Mouse (Mus musculus) 416B (cell line): ENCODE measurements around the gene Cpne7.
A peak's percentile ranks its signal among the peaks of the same experiment; 100 is the strongest.

ENCODE experiments used
- DNase-seq: peaks from one replicate; pipeline ENCODE4 v3.0.0; 2011; ENCODE audit warnings: low read depth

The Cpne7 gene

GRCm38 (mm10) chr8:123113908-123114469 is 3.2 kb upstream of the Cpne7 start:
- peak; percentile 80 for DNase-seq

GRCm38 (mm10) chr8:123114644-123115043 is 2.5 kb upstream of the Cpne7 start:
- DNase-seq, result peak; percentile 81

- DNase-seq, result no peak
Observed at GRCm38 (mm10) chr8:123117744-123118143, 570 bp downstream of the Cpne7 start.

- DNase-seq, result no peak
Observed at GRCm38 (mm10) chr8:123122059-123122458, 4.9 kb downstream of the Cpne7 start.

GRCm38 (mm10) chr8:123122670-123123069 is 5.5 kb downstream of the Cpne7 start:
- peak; percentile 51 for DNase-seq

GRCm38 (mm10) chr8:123126193-123126816 is 9.1 kb downstream of the Cpne7 start:
- DNase-seq, result no peak

- DNase-seq, result no peak
Observed at GRCm38 (mm10) chr8:123131041-123131440, 13.9 kb downstream of the Cpne7 start.

GRCm38 (mm10) chr8:123132953-123133352 is 15.8 kb downstream of the Cpne7 start:
- no peak for DNase-seq

GRCm38 (mm10) chr8:123134149-123134713 is 17.1 kb downstream of the Cpne7 start:
- DNase-seq, result no peak

GRCm38 (mm10) chr8:123135406-123135805 is 18.2 kb downstream of the Cpne7 start:
- no peak for DNase-seq

- no peak for DNase-seq
Observed at GRCm38 (mm10) chr8:123135806-123136205, 18.6 kb downstream of the Cpne7 start.

GRCm38 (mm10) chr8:123136287-123136686 is 19.1 kb downstream of the Cpne7 start:
- no peak for DNase-seq

GRCm38 (mm10) chr8:123137645-123138077 is 20.5 kb downstream of the Cpne7 start:
- DNase-seq, result peak; percentile 70

- DNase-seq, result no peak
Observed at GRCm38 (mm10) chr8:123138741-123139140, 21.6 kb downstream of the Cpne7 start.

- DNase-seq, result no peak
Observed at GRCm38 (mm10) chr8:123141741-123142462, 24.7 kb downstream of the Cpne7 start.

GRCm38 (mm10) chr8:123145279-123145678 is 28.1 kb downstream of the Cpne7 start:
- DNase-seq, result peak; percentile 72

GRCm38 (mm10) chr8:123146390-123146789 is 29.2 kb downstream of the Cpne7 start:
- no peak for DNase-seq

GRCm38 (mm10) chr8:123150737-123151171 is 33.6 kb downstream of the Cpne7 start:
- DNase-seq, result peak; percentile 38

- peak; percentile 66 for DNase-seq
Observed at GRCm38 (mm10) chr8:123155177-123155576, 38.0 kb downstream of the Cpne7 start.

- no peak for DNase-seq
Observed at GRCm38 (mm10) chr8:123156070-123156773, 39.0 kb downstream of the Cpne7 start.

GRCm38 (mm10) chr8:123157888-123158465 is 40.8 kb downstream of the Cpne7 start, which contains the start of gene Sult5a1:
Sult5a1 (minus strand) TSS chr8:123158315.
- no peak for DNase-seq

- no peak for DNase-seq
Observed at GRCm38 (mm10) chr8:123181391-123181790, 64.2 kb downstream of the Cpne7 start.
